Mouse (Mus musculus) liver, embryonic 14.5 days (tissue): ENCODE results near the gene Nrp1.

Experiments
- CTCF ChIP-seq: IDR thresholded peaks from 2 replicates; pipeline ENCODE4 v1.5.1; 2016; ENCODE audit warnings: antibody characterized with exemption, low read depth, control low read depth
- EP300 ChIP-seq: IDR thresholded peaks from 2 replicates; pipeline ENCODE4 v1.6.1; 2016; ENCODE audit warnings: antibody characterized with exemption, low read depth

DNA sequence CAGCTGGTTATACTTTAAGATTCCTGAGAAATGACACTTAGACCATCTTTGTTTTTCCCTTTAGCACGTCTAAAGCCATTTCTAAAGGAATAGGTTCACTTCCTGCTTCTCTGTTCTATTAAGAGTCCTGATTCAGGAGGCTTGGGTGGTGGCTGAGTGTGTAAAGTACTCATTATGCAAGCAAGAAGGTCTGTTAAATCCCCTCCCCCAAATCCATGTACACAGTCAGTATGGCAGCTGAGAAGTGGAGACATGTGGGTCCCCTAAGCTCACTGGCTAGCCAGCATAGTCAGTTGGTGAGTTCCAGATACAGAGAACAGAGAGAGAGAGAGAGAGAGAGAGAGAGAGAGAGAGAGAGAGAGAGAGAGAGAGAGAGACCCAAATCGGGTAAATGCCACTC is 116.2 kb downstream of the Nrp1 start:
- TF ChIP-seq CTCF: no peak
- TF ChIP-seq EP300: no peak
